Mouse (Mus musculus): ENCODE results near the gene Ankrd39. TPM values are rescaled to one million over a fixed set of nuclear protein-coding genes. Genes with fewer than 3 reads are reported as not detected.

Ankrd39 gene
- polyA plus RNA-seq, 1 experiment from 2014 or later = 16.0 TPM

DNA sequence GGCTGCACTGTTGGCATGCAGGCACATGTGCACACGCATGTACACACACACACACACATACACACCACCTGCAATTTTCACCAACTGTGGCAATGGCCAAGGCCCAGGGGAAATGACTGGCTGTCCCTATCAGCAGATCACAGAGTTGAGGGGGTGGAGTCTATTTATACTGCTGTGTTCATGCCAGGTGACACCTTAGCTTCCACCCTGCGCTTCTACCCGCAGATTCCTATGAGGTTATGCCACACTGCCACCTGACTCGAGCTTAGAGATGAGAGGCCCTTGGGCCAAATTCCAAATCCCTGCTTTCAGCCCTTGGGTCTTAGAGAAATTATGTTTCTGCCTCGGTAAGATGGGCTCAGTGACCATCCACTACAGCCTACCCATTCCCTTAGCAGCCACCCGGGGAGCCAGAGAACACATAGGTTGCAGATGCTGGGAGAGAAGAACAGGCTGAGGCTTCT is 12.6 kb downstream of the Ankrd39 start:
- Histone ChIP-seq H3K9me3 (ENCODE audit: control insufficient read depth, low read length) (no peaks in the 10 kb centered on the region), H3K36me3 (ENCODE audit: control insufficient read depth, insufficient read depth, low read length) (peaks cover 2% of the 10 kb centered on the region; the same call in 1 of the 2 replicates), H3K27me3 (ENCODE audit: control insufficient read depth, insufficient read depth, low read length) (no peaks in the 10 kb centered on the region), H3K9ac (ENCODE audit: low read length) (no peak overlapping the region), H3K27ac (replicated peaks; ENCODE audit: low read depth, low read length) (no peak overlapping the region), H3K4me3 (ENCODE audit: low read depth, low read length) (no peak overlapping the region), H3K4me2 (ENCODE audit: low read depth, severe bottlenecking) (no peak overlapping the region), H3K4me1 (ENCODE audit: control insufficient read depth, insufficient read depth, low read length) (no peaks in the 10 kb centered on the region)
- ATAC-seq (ENCODE audit: insufficient number of reproducible peaks, low FRiP score, low TSS enrichment, low read depth) = no peak
- DNase-seq (ENCODE audit: low spot score) = no peak
- 78% methylated on average over 6 of the region's 6 CpGs for WGBS

DNA sequence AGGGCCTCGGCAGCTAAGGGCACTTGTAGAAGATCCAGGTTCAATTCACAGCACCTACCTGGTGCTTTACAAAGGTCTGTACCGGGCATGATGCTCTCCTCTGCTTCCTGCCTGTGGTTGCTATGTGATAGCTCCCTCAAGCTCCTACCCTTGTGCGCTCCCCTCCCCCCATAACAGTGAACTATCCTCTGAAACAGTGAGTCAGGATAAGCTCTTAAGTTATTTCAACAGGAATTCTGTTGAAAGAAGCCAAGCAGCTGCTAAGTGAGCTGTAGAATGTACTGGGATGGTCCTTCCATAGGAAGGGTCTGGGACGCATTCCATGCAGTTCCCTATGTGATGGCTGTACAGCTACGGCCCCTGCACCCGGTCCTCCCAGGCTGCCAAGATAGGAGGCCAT is 13.7 kb downstream of the Ankrd39 start:
- WGBS = 82% methylated on average over 6 of the region's 6 CpGs
- no peaks in the 10 kb centered on the region for H3K4me1 ChIP-seq (ENCODE audit: control insufficient read depth, insufficient read depth, low read length)
- no peak overlapping the region for H3K27ac ChIP-seq (replicated peaks; ENCODE audit: low read depth, low read length)

DNA sequence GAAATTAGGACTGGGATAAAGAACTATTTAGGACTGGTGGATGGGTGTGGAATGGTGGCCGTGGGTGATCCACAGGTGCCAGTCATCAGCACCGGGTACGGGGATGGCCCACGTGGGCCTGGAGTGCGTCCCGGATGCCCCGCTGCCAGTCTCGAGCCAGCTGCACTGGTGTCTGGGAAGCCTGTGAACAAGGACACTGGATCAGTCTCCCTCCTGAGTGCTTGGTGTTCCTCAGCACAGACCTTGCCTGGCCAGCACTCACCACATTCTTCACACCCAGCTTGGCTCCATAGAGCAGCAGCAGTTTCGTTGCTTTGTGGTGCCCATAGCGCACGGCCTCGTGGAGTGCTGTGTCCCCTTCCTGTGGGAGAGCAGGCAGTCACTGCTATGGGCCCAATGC is 15.8 kb downstream of the Ankrd39 start:
- Histone ChIP-seq H3K27ac (replicated peaks; ENCODE audit: low read depth, low read length) (no peak overlapping the region), H3K4me2 (ENCODE audit: low read depth, severe bottlenecking) (no peak overlapping the region), H3K27me3 (ENCODE audit: control insufficient read depth, insufficient read depth, low read length) (no peaks in the 10 kb centered on the region), H3K9me3 (ENCODE audit: control insufficient read depth, low read length) (no peaks in the 10 kb centered on the region), H3K36me3 (ENCODE audit: control insufficient read depth, insufficient read depth, low read length) (no peaks in the 10 kb centered on the region; the same call in 1 of the 2 replicates), H3K4me3 (ENCODE audit: low read depth, low read length) (no peak overlapping the region), H3K9ac (ENCODE audit: low read length) (no peak overlapping the region), H3K4me1 (ENCODE audit: control insufficient read depth, insufficient read depth, low read length) (no peaks in the 10 kb centered on the region)
- WGBS = 96% methylated on average over 12 of the region's 12 CpGs
- no peak for DNase-seq (ENCODE audit: low spot score)
- ATAC-seq (ENCODE audit: insufficient number of reproducible peaks, low FRiP score, low TSS enrichment, low read depth) = no peak

More for the DNA sequence above, 13.7 kb downstream of the Ankrd39 start:
- Histone ChIP-seq H3K36me3 (ENCODE audit: control insufficient read depth, insufficient read depth, low read length) (no peaks in the 10 kb centered on the region), H3K9ac (ENCODE audit: low read length) (no peak overlapping the region), H3K27me3 (ENCODE audit: control insufficient read depth, insufficient read depth, low read length) (no peaks in the 10 kb centered on the region), H3K9me3 (ENCODE audit: control insufficient read depth, low read length) (no peaks in the 10 kb centered on the region), H3K4me3 (ENCODE audit: low read depth, low read length) (no peak overlapping the region), H3K4me2 (ENCODE audit: low read depth, severe bottlenecking) (no peak overlapping the region)
- DNase-seq (ENCODE audit: low spot score) (no peak), ATAC-seq (ENCODE audit: insufficient number of reproducible peaks, low FRiP score, low TSS enrichment, low read depth) (no peak)

DNA sequence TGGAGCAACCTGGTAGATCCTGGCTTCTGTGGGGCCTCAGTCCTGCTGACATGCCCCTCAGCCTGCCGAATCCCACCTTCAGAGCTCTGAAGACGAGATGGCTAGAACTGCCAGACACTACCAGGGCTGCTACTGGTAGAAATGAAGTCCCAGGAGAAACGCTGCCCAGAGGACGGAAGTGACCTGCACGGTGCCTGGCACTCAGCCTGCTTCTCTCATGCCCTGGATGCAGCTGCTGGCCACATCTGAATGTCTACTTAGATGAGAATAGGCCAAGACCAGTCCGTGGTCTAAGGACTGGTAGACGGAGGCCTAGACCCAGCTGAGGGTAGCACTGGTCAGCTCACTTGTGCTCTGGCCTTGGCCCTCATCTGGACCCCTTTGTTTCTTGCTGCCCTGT is 16.3 kb downstream of the Ankrd39 start:
- Histone ChIP-seq H3K4me1 (ENCODE audit: control insufficient read depth, insufficient read depth, low read length) (no peaks in the 10 kb centered on the region), H3K4me2 (ENCODE audit: low read depth, severe bottlenecking) (no peak overlapping the region), H3K9ac (ENCODE audit: low read length) (no peak overlapping the region), H3K27ac (replicated peaks; ENCODE audit: low read depth, low read length) (no peak overlapping the region), H3K36me3 (ENCODE audit: control insufficient read depth, insufficient read depth, low read length) (no peaks in the 10 kb centered on the region; the same call in 1 of the 2 replicates), H3K9me3 (ENCODE audit: control insufficient read depth, low read length) (no peaks in the 10 kb centered on the region), H3K4me3 (ENCODE audit: low read depth, low read length) (no peak overlapping the region), H3K27me3 (ENCODE audit: control insufficient read depth, insufficient read depth, low read length) (no peaks in the 10 kb centered on the region)
- 90% methylated on average over 7 of the region's 7 CpGs for WGBS
- ATAC-seq (ENCODE audit: insufficient number of reproducible peaks, low FRiP score, low TSS enrichment, low read depth) = no peak
- DNase-seq (ENCODE audit: low spot score) = no peak

DNA sequence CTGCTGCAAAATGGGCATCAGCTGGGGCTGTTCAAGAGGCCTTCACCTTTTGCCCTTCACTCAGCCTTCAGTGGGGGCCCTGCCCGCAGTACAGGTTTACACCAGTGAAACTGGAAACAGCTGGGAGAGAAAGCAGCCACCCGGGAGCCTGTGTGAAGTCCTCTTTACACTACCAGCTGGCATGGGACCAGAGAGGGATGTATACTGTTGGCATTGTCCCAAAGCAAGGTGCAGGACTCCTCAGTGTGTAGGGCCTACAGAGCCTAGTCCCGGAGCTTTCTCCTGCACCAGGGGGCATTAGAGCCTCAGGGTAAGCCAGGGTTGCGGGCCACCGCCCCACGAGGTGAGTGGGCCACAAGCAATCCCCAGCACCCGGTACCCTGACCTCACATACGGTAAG is 16.8 kb downstream of the Ankrd39 start:
- Histone ChIP-seq H3K27ac (replicated peaks; ENCODE audit: low read depth, low read length) (no peak overlapping the region), H3K9me3 (ENCODE audit: control insufficient read depth, low read length) (no peaks in the 10 kb centered on the region), H3K4me1 (ENCODE audit: control insufficient read depth, insufficient read depth, low read length) (no peaks in the 10 kb centered on the region), H3K4me3 (ENCODE audit: low read depth, low read length) (no peak overlapping the region), H3K4me2 (ENCODE audit: low read depth, severe bottlenecking) (no peak overlapping the region), H3K9ac (ENCODE audit: low read length) (no peak overlapping the region), H3K36me3 (ENCODE audit: control insufficient read depth, insufficient read depth, low read length) (peaks cover 4% of the 10 kb centered on the region), H3K27me3 (ENCODE audit: control insufficient read depth, insufficient read depth, low read length) (no peaks in the 10 kb centered on the region)
- 82% methylated on average over 8 of the region's 8 CpGs for WGBS
- ATAC-seq (ENCODE audit: insufficient number of reproducible peaks, low FRiP score, low TSS enrichment, low read depth) = no peak
- no peak for DNase-seq (ENCODE audit: low spot score)

DNA sequence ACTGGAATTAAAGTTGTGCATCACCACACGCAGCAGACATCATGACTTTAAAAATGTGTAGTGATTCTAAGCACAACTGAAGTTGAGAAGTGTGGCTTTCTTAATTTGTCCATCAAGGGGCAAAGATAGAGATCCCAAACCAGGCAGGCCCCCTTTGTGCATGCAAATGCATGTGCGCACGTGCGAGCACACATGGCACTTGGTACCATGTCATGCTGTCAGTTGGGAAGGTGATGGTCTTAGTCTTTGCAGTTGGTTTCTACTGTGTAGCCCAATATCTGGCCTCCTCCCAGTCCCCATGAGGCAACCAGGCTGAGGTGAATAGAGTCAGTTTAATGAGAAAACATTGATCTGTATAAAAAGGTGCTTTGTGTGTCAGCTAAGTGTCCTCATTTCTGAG is 17.4 kb downstream of the Ankrd39 start:
- no peak for DNase-seq (ENCODE audit: low spot score)
- H3K27ac ChIP-seq (replicated peaks; ENCODE audit: low read depth, low read length) = no peak overlapping the region
- peaks cover 9% of the 10 kb centered on the region for H3K36me3 ChIP-seq (ENCODE audit: control insufficient read depth, insufficient read depth, low read length)
- H3K4me2 ChIP-seq (ENCODE audit: low read depth, severe bottlenecking) = no peak overlapping the region
- ATAC-seq (ENCODE audit: insufficient number of reproducible peaks, low FRiP score, low TSS enrichment, low read depth) = no peak
- no peaks in the 10 kb centered on the region for H3K9me3 ChIP-seq (ENCODE audit: control insufficient read depth, low read length)
- no peak overlapping the region for H3K9ac ChIP-seq (ENCODE audit: low read length)
- H3K4me1 ChIP-seq (ENCODE audit: control insufficient read depth, insufficient read depth, low read length) = no peaks in the 10 kb centered on the region
- no peaks in the 10 kb centered on the region for H3K27me3 ChIP-seq (ENCODE audit: control insufficient read depth, insufficient read depth, low read length)
- 93% methylated on average over 4 of the region's 4 CpGs for WGBS
- H3K4me3 ChIP-seq (ENCODE audit: low read depth, low read length) = no peak overlapping the region

DNA sequence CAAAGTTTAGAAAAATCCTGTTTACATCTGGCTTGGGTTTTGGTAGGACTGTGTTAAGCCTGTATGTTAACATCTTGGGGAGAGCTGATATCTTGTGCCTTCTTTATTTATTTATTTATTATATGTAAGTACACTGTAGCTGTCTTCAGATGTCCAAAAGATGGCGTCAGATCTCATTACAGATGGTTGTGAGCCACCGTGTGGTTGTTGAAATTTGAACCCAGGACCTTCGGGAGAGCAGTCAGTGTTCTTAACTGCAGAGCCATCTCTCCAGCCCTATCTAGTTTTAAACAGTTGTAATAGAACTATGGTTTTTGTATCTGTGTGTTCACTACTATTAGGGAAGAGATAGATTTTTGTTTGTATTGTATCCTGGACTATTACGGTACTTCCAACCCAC is 18.0 kb downstream of the Ankrd39 start:
- Histone ChIP-seq H3K36me3 (ENCODE audit: control insufficient read depth, insufficient read depth, low read length) (peaks cover 9% of the 10 kb centered on the region), H3K4me1 (ENCODE audit: control insufficient read depth, insufficient read depth, low read length) (no peaks in the 10 kb centered on the region), H3K4me3 (ENCODE audit: low read depth, low read length) (no peak overlapping the region), H3K27ac (replicated peaks; ENCODE audit: low read depth, low read length) (no peak overlapping the region), H3K4me2 (ENCODE audit: low read depth, severe bottlenecking) (no peak overlapping the region), H3K9me3 (ENCODE audit: control insufficient read depth, low read length) (no peaks in the 10 kb centered on the region), H3K27me3 (ENCODE audit: control insufficient read depth, insufficient read depth, low read length) (no peaks in the 10 kb centered on the region), H3K9ac (ENCODE audit: low read length) (no peak overlapping the region)
- DNase-seq (ENCODE audit: low spot score) (no peak), ATAC-seq (ENCODE audit: insufficient number of reproducible peaks, low FRiP score, low TSS enrichment, low read depth) (no peak)
- WGBS = 88% methylated on average over 4 of the region's 4 CpGs

DNA sequence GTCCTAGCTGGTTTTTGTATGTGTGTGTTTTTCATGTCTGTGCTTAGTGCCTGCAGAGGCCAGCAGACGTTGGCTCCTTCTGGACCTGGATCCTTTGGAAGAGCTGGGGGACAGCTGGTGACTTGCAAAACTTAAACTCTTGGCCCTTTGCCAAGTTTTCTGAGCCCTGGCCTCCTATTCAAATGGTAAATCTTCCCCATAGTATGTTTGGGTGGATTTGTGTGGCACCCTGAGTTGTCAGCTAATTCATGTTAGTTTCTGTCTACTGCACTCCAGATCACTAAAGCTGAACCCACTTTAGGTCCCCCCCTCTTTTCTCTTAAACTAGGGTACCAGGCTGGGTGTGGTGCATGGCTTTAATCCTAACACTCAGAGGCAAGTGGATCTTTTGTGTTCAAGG is 18.9 kb downstream of the Ankrd39 start:
- Histone ChIP-seq H3K4me3 (ENCODE audit: low read depth, low read length) (no peak overlapping the region), H3K27ac (replicated peaks; ENCODE audit: low read depth, low read length) (no peak overlapping the region), H3K9me3 (ENCODE audit: control insufficient read depth, low read length) (no peaks in the 10 kb centered on the region), H3K36me3 (ENCODE audit: control insufficient read depth, insufficient read depth, low read length) (peaks cover 9% of the 10 kb centered on the region), H3K9ac (ENCODE audit: low read length) (no peak overlapping the region), H3K27me3 (ENCODE audit: control insufficient read depth, insufficient read depth, low read length) (no peaks in the 10 kb centered on the region), H3K4me2 (ENCODE audit: low read depth, severe bottlenecking) (no peak overlapping the region), H3K4me1 (ENCODE audit: control insufficient read depth, insufficient read depth, low read length) (0 out of 2 replicates have a peak, but pooled peaks cover under 1% of the 10 kb centered on the region)
- ATAC-seq (ENCODE audit: insufficient number of reproducible peaks, low FRiP score, low TSS enrichment, low read depth) (no peak), DNase-seq (ENCODE audit: low spot score) (no peak)
- 50% methylated on average over 1 of the region's 1 CpGs for WGBS

DNA sequence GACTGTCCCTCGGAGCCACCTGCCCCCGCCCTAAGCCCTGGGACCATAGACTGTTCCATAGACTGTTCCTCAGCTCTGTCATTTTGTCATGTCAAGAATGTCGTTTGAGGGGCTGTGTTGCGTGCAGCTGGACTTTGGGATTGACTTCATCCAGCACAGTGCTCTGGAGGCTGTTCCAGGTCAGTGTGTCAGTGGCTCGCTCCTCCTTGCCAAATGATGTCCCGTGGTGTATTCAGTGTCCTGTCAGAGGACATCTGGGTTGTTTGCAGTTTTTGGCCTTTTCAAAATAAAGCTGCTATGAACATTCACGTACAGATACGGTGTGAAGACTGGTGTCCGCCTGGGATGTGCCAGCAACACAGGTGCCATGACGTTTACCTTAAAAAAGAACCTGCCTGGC is 20.3 kb downstream of the Ankrd39 start:
- Histone ChIP-seq H3K4me3 (ENCODE audit: low read depth, low read length) (no peak overlapping the region), H3K27me3 (ENCODE audit: control insufficient read depth, insufficient read depth, low read length) (no peaks in the 10 kb centered on the region), H3K9me3 (ENCODE audit: control insufficient read depth, low read length) (no peaks in the 10 kb centered on the region), H3K9ac (ENCODE audit: low read length) (no peak overlapping the region), H3K4me1 (ENCODE audit: control insufficient read depth, insufficient read depth, low read length) (0 out of 2 replicates have a peak, but pooled peaks cover 2% of the 10 kb centered on the region), H3K36me3 (ENCODE audit: control insufficient read depth, insufficient read depth, low read length) (peaks cover 10% of the 10 kb centered on the region), H3K27ac (replicated peaks; ENCODE audit: low read depth, low read length) (no peak overlapping the region), H3K4me2 (ENCODE audit: low read depth, severe bottlenecking) (no peak overlapping the region)
- 94% methylated on average over 10 of the region's 10 CpGs for WGBS
- no peak for ATAC-seq (ENCODE audit: insufficient number of reproducible peaks, low FRiP score, low TSS enrichment, low read depth)
- DNase-seq (ENCODE audit: low spot score) = no peak
